Mouse (Mus musculus) midbrain, embryonic 12.5 days (tissue): Measurements from ENCODE around the gene Siah1b. TPM values are rescaled to one million over a fixed set of nuclear protein-coding genes. Genes with fewer than 3 reads are reported as not detected.

Experiments
- ATAC-seq: fragments of 200-750 bp; cut with Nextera tagmentation; 2 replicates; pipeline ENCODE4 v1.8.0; 2017; ENCODE audit warnings: low read depth, moderate TSS enrichment, moderate library complexity; ENCODE audit not compliant: low FRiP score
- H3K27ac ChIP-seq: fragments of 300-500 bp; sonication (generic); replicated peaks from 2 replicates; pipeline ENCODE4 v1.5.1; 2016; ENCODE audit warnings: mild to moderate bottlenecking
- H3K27me3 ChIP-seq: fragments of 300-500 bp; sonication (generic); 2 replicates; pipeline ENCODE4 v1.6.1; 2016; ENCODE audit warnings: mild to moderate bottlenecking
- H3K36me3 ChIP-seq: fragments of 300-500 bp; sonication (generic); 2 replicates; pipeline ENCODE4 v1.6.1; 2016
- H3K4me1 ChIP-seq: fragments of 300-500 bp; sonication (generic); 2 replicates; pipeline ENCODE4 v1.6.1; 2016
- H3K4me2 ChIP-seq: fragments of 300-500 bp; sonication (generic); replicated peaks from 2 replicates; pipeline ENCODE4 v1.6.1; 2016; ENCODE audit warnings: mild to moderate bottlenecking, moderate library complexity
- H3K4me3 ChIP-seq: fragments of 300-500 bp; sonication (generic); 2 replicates; pipeline ENCODE4 v1.5.1; 2016; ENCODE audit warnings: mild to moderate bottlenecking
- H3K9ac ChIP-seq: fragments of 300-500 bp; sonication (generic); replicated peaks from 2 replicates; pipeline ENCODE4 v1.6.1; 2016; ENCODE audit warnings: mild to moderate bottlenecking, moderate library complexity
- H3K9me3 ChIP-seq: fragments of 300-500 bp; sonication (generic); 2 replicates; pipeline ENCODE4 v1.6.1; 2016; ENCODE audit warnings: mild to moderate bottlenecking
- WGBS: fragments of 180-500 bp; shearing (Covaris S2); methylation state at CpG from one replicate; pipeline ENCODE4 v1.1.7; 2016; 5-methylcytosine and 5-hydroxymethylcytosine counted together
- polyA plus RNA-seq: library from polyadenylated mRNA; unstranded; fragments of >200 nt; fragmentation: Nextera tagmentation; extraction: Ambion mirVana; gene quantifications from 2 replicates; pipeline ENCODE4 v1.2.1, GENCODE M21; 2016

Gene Siah1b
- polyA plus RNA-seq: 40.1 and 41.4 TPM in 2 replicates

GRCm38 (mm10) chrX:164076040-164076775 lies at the start of gene Siah1b:
Siah1b (minus strand) TSS chrX:164076493.
- peaks cover 5% of the 10 kb centered on the region; the same call in 1 of the 2 replicates for H3K27me3 ChIP-seq
- ATAC-seq: peak; percentile 99

GRCm38 (mm10) chrX:164123942-164124341 lies 47.6 kb upstream of the Siah1b start:
- 90% methylated on average over 3 of the region's 3 CpGs for WGBS
- Histone ChIP-seq H3K4me3 (no peak overlapping the region), H3K9me3 (no peaks in the 10 kb centered on the region), H3K4me2 (no peak overlapping the region), H3K4me1 (no peaks in the 10 kb centered on the region), H3K36me3 (no peaks in the 10 kb centered on the region), H3K27me3 (peaks cover 9% of the 10 kb centered on the region; the same call in 1 of the 2 replicates), H3K27ac (no peak overlapping the region), H3K9ac (no peak overlapping the region)
- no peak for ATAC-seq

More at GRCm38 (mm10) chrX:164076040-164076775, at the start of gene Siah1b:
- H3K36me3 ChIP-seq: peaks cover 7% of the 10 kb centered on the region; the same call in 1 of the 2 replicates
- peak within 1 kb of the TSS; percentile 84 for H3K27ac ChIP-seq
- H3K9ac ChIP-seq: peak within 1 kb of the TSS; percentile 52
- no peaks in the 10 kb centered on the region for H3K9me3 ChIP-seq
- H3K4me2 ChIP-seq: peak within 1 kb of the TSS; percentile 62
- 32% methylated on average over 54 of the region's 54 CpGs for WGBS
- no peaks in the 10 kb centered on the region for H3K4me1 ChIP-seq
- H3K4me3 ChIP-seq: peak within 1 kb of the TSS; percentile 55

DNA sequence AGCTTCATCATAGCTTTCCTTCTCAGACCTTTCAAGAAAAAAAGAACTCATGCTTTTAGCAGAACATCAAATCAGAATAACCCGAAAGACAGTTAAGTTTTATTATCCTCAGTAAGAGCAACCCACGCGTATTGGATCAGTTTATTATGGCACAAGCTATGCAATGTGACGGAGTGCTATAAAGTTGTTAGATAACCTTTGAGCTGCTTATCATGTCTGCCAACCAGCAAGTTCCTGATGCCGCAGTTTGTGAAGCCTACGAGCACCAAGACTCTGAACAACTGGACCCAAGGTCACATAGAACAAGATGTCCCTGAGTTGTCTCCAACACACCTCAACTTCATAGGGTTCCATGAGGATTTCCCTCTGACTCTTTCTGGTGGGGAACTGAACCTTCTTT lies 37.5 kb upstream of the Siah1b start:
- Histone ChIP-seq H3K36me3 (no peaks in the 10 kb centered on the region), H3K4me1 (no peaks in the 10 kb centered on the region), H3K9ac (no peak overlapping the region), H3K27me3 (0 out of 2 replicates have a peak, but pooled peaks cover 4% of the 10 kb centered on the region), H3K4me2 (no peak overlapping the region), H3K27ac (no peak overlapping the region), H3K4me3 (no peak overlapping the region), H3K9me3 (no peaks in the 10 kb centered on the region)
- ATAC-seq: no peak
- 90% methylated on average over 6 of the region's 6 CpGs for WGBS

GRCm38 (mm10) chrX:164111146-164111545 lies 34.9 kb upstream of the Siah1b start:
- Histone ChIP-seq H3K4me1 (no peaks in the 10 kb centered on the region), H3K9me3 (no peaks in the 10 kb centered on the region), H3K4me3 (no peak overlapping the region), H3K27ac (no peak overlapping the region), H3K9ac (no peak overlapping the region), H3K36me3 (no peaks in the 10 kb centered on the region), H3K27me3 (peaks cover 4% of the 10 kb centered on the region; the same call in 1 of the 2 replicates), H3K4me2 (no peak overlapping the region)
- WGBS: 83% methylated on average over 3 of the region's 3 CpGs
- ATAC-seq: no peak

DNA sequence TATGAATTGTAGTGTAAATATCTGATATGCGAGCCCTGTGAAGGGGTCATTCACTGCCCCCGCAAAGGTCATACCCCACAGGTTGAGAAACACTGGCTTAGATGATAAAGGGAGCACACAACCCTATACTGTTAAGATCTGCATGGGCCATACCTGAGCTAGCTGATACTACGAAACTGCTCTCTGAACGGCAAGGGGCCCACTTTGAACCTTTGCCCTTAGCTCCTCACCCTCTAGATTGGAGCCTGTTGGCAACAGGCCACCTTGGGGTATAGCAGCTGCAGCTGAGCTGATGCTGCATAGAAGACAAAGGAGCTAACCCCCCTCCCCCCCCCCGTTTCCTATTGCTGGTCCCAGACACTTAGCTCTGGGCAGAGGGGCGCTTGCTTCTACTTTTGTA lies 26.4 kb upstream of the Siah1b start:
- ATAC-seq: no peak
- H3K36me3 ChIP-seq: no peaks in the 10 kb centered on the region
- H3K4me1 ChIP-seq: no peaks in the 10 kb centered on the region; the same call in 1 of the 2 replicates
- H3K27ac ChIP-seq: no peak overlapping the region
- H3K9ac ChIP-seq: no peak overlapping the region
- H3K27me3 ChIP-seq: peaks cover 20% of the 10 kb centered on the region; the same call in 1 of the 2 replicates
- WGBS: 62% methylated on average over 6 of the region's 6 CpGs
- H3K4me2 ChIP-seq: no peak overlapping the region
- H3K9me3 ChIP-seq: no peaks in the 10 kb centered on the region
- H3K4me3 ChIP-seq: no peak overlapping the region

DNA sequence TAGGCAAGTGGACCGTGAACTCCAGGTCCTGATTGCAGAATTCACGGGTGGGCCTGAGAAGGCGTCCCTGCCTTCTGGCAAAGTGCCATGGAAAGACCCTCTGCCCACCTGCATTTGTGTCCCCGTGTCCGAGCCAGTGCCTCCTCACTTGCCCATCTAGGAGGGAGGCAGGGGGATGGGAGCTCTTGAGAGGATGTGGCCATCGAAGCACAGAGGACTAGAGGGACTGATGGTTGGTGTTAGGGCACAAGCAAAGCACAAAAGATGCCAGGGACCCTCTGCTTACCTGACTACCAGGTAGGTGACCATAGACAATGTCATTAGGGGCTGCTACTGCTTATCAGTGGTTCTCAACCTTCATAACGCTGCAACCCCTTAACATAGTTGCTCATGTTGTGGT lies 25.9 kb upstream of the Siah1b start:
- Histone ChIP-seq H3K27ac (no peak overlapping the region), H3K4me1 (no peaks in the 10 kb centered on the region; the same call in 1 of the 2 replicates), H3K9me3 (no peaks in the 10 kb centered on the region), H3K4me3 (no peak overlapping the region), H3K27me3 (peaks cover 21% of the 10 kb centered on the region; the same call in 1 of the 2 replicates), H3K36me3 (no peaks in the 10 kb centered on the region), H3K4me2 (no peak overlapping the region), H3K9ac (no peak overlapping the region)
- 89% methylated on average over 7 of the region's 7 CpGs for WGBS
- no peak for ATAC-seq

DNA sequence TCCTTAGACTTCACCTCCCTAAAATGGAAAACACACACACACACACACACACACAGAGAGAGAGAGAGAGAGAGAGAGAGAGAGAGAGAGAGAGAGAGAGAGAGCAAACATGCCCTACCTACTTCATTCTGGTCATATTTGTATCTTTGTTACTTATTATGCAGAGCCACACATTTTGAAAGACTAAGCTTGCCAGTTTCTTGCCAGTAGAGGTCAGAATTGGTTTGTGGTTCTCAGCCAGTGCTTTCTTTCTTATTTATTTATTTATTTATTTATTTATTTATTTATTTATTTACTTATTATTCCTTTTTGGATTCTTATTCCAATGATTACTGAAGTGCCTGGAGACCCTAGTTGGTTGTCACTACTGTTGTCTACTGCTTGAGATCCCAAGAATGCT lies 25.2 kb upstream of the Siah1b start:
- Histone ChIP-seq H3K27me3 (peaks cover 21% of the 10 kb centered on the region; the same call in 1 of the 2 replicates), H3K9ac (no peak overlapping the region), H3K4me2 (no peak overlapping the region), H3K4me1 (no peaks in the 10 kb centered on the region; the same call in 1 of the 2 replicates), H3K27ac (no peak overlapping the region), H3K4me3 (no peak overlapping the region), H3K36me3 (no peaks in the 10 kb centered on the region), H3K9me3 (no peaks in the 10 kb centered on the region)
- no peak for ATAC-seq

DNA sequence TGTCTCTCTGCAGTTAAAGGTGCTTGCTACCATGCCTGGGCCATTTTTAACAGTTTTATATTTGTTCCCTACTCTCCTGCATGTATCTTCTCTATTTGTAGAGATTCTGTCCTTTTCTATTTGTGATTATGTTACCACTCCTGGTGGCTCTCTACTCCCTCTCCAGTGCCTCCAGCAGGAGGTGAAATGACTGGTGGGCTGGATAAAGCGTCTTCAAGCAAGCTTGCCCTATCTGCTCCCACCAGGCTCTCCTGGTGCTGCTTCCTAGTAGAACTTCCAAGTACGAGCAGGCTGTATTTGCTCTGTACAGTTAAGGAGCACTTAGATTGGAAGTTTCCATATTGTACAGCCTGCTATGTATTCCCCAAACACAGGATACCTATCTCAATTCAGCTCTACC lies 19.5 kb upstream of the Siah1b start:
- Histone ChIP-seq H3K4me2 (no peak overlapping the region), H3K9me3 (no peaks in the 10 kb centered on the region), H3K27me3 (peaks cover 33% of the 10 kb centered on the region), H3K27ac (no peak overlapping the region), H3K4me3 (no peak overlapping the region), H3K9ac (no peak overlapping the region), H3K4me1 (no peaks in the 10 kb centered on the region), H3K36me3 (no peaks in the 10 kb centered on the region)
- 77% methylated on average over 2 of the region's 2 CpGs for WGBS
- no peak for ATAC-seq

DNA sequence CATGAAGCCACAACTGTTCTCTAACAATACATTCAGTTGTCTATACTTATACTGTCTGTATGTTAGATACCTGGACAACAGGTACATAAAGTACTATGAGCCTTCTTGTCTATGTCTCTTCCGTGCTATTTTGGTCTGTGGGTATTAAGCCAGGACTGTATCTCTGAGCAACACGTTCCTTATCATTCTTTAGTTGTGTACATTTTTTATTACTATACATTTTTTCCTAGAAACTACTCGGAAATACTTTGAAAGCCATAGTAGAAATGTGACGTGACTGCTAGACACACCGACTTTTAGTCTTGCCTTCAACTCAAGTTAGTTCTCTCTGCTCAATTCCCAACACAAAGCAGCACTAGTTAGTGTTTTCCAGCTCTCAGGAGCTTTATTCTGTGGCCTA lies 17.1 kb upstream of the Siah1b start:
- ATAC-seq: no peak
- H3K27me3 ChIP-seq: peaks cover 43% of the 10 kb centered on the region
- no peaks in the 10 kb centered on the region for H3K36me3 ChIP-seq
- H3K9ac ChIP-seq: no peak overlapping the region
- H3K4me3 ChIP-seq: no peak overlapping the region
- no peaks in the 10 kb centered on the region for H3K9me3 ChIP-seq
- H3K27ac ChIP-seq: no peak overlapping the region
- WGBS: 86% methylated on average over 5 of the region's 5 CpGs
- H3K4me1 ChIP-seq: no peaks in the 10 kb centered on the region
- H3K4me2 ChIP-seq: no peak overlapping the region

GRCm38 (mm10) chrX:164092300-164093169 lies 16.2 kb upstream of the Siah1b start:
- H3K27ac ChIP-seq: no peak overlapping the region
- no peak overlapping the region for H3K4me3 ChIP-seq
- no peak overlapping the region for H3K4me2 ChIP-seq
- H3K4me1 ChIP-seq: no peaks in the 10 kb centered on the region
- no peak for ATAC-seq
- no peaks in the 10 kb centered on the region for H3K36me3 ChIP-seq
- H3K9me3 ChIP-seq: no peaks in the 10 kb centered on the region
- no peak overlapping the region for H3K9ac ChIP-seq
- 56% methylated on average over 7 of the region's 7 CpGs for WGBS
- H3K27me3 ChIP-seq: peaks cover 34% of the 10 kb centered on the region

GRCm38 (mm10) chrX:164089916-164090315 lies 13.6 kb upstream of the Siah1b start:
- Histone ChIP-seq H3K4me3 (no peak overlapping the region), H3K4me1 (no peaks in the 10 kb centered on the region), H3K9me3 (no peaks in the 10 kb centered on the region), H3K27ac (no peak overlapping the region), H3K27me3 (peaks cover 25% of the 10 kb centered on the region), H3K36me3 (no peaks in the 10 kb centered on the region), H3K4me2 (no peak overlapping the region), H3K9ac (no peak overlapping the region)
- WGBS: 73% methylated on average over 11 of the region's 11 CpGs
- ATAC-seq: no peak

- Histone ChIP-seq H3K9ac (no peak within 1 kb of the TSS), H3K4me3 (no peak within 1 kb of the TSS), H3K27ac (no peak within 1 kb of the TSS), H3K4me2 (no peak within 1 kb of the TSS), H3K36me3 (no peaks in the 10 kb centered on the region), H3K27me3 (peaks cover 25% of the 10 kb centered on the region), H3K9me3 (no peaks in the 10 kb centered on the region), H3K4me1 (no peaks in the 10 kb centered on the region)
- no peak for ATAC-seq
- WGBS: 88% methylated on average over 4 of the region's 4 CpGs
These were observed 12.3 kb upstream of the Siah1b start, which contains the start of gene Cltrn for GRCm38 (mm10) chrX:164088582-164088981. Cltrn (plus strand) TSS chrX:164088830.
